Mouse (Mus musculus) heart, embryonic 15.5 days (tissue): Measurements from ENCODE around the gene Actr8. TPM values are rescaled to one million over a fixed set of nuclear protein-coding genes. Genes with fewer than 3 reads are reported as not detected.

Experiments
- ATAC-seq: fragments of 200-750 bp; cut with Nextera tagmentation; replicated peaks from 2 replicates; pipeline ENCODE4 v1.8.0; 2017; ENCODE audit warnings: low read depth, moderate TSS enrichment; ENCODE audit not compliant: insufficient number of reproducible peaks, insufficient read depth, low FRiP score
- H3K27ac ChIP-seq: fragments of 300-500 bp; sonication (generic); 2 replicates; pipeline ENCODE4 v1.5.1; 2015; ENCODE audit warnings: mild to moderate bottlenecking, inconsistent platforms
- H3K27me3 ChIP-seq: fragments of 300-500 bp; sonication (generic); 2 replicates; pipeline ENCODE4 v1.6.1; 2015; ENCODE audit warnings: inconsistent platforms
- H3K36me3 ChIP-seq: fragments of 300-500 bp; sonication (generic); 2 replicates; pipeline ENCODE4 v1.6.1; 2015; ENCODE audit warnings: mild to moderate bottlenecking, inconsistent platforms
- H3K4me1 ChIP-seq: fragments of 300-500 bp; sonication (generic); replicated peaks from 2 replicates; pipeline ENCODE4 v1.6.1; 2015; ENCODE audit warnings: inconsistent platforms
- H3K4me2 ChIP-seq: fragments of 300-500 bp; sonication (generic); 2 replicates; pipeline ENCODE4 v1.6.1; 2015; ENCODE audit warnings: inconsistent platforms, mild to moderate bottlenecking, moderate library complexity
- H3K4me3 ChIP-seq: fragments of 300-500 bp; sonication (generic); 2 replicates; pipeline ENCODE4 v1.5.1; 2015; ENCODE audit warnings: mild to moderate bottlenecking, inconsistent platforms
- H3K9ac ChIP-seq: fragments of 300-500 bp; sonication (generic); 2 replicates; pipeline ENCODE4 v1.6.1; 2015; ENCODE audit warnings: mild to moderate bottlenecking, inconsistent platforms
- H3K9me3 ChIP-seq: fragments of 300-500 bp; sonication (generic); replicated peaks from 2 replicates; pipeline ENCODE4 v1.6.1; 2016; ENCODE audit warnings: inconsistent platforms
- WGBS: fragments of 180-500 bp; shearing (Covaris S2); methylation state at CpG from one replicate; pipeline ENCODE4 v1.1.7; 2015; ENCODE audit warnings: mixed read lengths; 5-methylcytosine and 5-hydroxymethylcytosine counted together
- polyA plus RNA-seq: library from polyadenylated mRNA; unstranded; fragments of >200 nt; fragmentation: Nextera tagmentation; extraction: Ambion mirVana; gene quantifications from 2 replicates; pipeline ENCODE4 v1.2.1, GENCODE M21; 2015

The Actr8 gene
- polyA plus RNA-seq, 1 experiment from 2014 or later = 47.0 TPM

DNA sequence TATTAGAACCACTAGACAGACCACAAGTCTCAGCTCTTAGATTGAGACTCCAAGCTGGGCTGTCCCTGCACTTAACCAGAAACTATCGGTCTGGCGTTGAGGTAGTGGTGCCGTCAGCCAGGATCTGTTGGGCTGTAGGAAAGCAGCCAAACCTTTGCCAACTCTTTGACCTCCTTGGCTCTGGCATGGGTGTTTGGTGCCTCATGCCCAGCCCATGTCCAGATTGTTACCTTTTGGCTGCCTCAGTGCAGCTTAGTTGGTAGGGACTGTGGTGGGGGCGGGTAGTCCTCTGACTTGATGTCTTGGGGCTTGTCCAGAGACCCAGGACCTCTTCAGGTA lies 40.3 kb downstream of the Actr8 start:
- Histone ChIP-seq H3K27ac (no peak overlapping the region), H3K9ac (no peak overlapping the region), H3K9me3 (no peaks in the 10 kb centered on the region), H3K4me3 (no peak overlapping the region), H3K4me1 (no peaks in the 10 kb centered on the region), H3K36me3 (no peaks in the 10 kb centered on the region), H3K4me2 (no peak overlapping the region), H3K27me3 (no peaks in the 10 kb centered on the region)
- no peak for ATAC-seq
- 84% methylated on average over 4 of the region's 4 CpGs for WGBS

DNA sequence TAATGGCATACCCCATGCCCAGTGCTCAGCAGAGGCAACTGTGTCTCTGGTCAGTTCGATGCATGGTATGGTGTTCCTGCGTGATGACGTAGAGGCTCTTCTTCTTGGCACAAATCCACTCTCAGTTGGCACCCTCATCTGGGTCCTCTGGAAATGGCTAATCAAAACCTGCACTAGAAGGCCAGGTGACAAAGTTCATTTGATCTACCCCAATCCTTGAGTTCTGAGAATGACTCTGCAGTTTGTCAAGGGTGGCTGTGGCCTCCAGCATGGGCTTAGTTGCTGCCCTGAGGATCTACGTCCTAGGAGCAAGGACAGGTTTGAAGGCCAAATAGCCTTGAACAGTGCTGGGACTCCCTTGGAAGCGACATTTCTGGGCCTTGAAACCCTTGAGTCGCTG lies 40.7 kb downstream of the Actr8 start:
- WGBS = 90% methylated on average over 6 of the region's 6 CpGs
- no peak overlapping the region for H3K4me2 ChIP-seq
- no peak for ATAC-seq
- no peaks in the 10 kb centered on the region for H3K27me3 ChIP-seq
- H3K9me3 ChIP-seq = no peaks in the 10 kb centered on the region
- H3K9ac ChIP-seq = no peak overlapping the region
- H3K4me1 ChIP-seq = no peaks in the 10 kb centered on the region
- H3K36me3 ChIP-seq = no peaks in the 10 kb centered on the region
- no peak overlapping the region for H3K4me3 ChIP-seq
- H3K27ac ChIP-seq = no peak overlapping the region

DNA sequence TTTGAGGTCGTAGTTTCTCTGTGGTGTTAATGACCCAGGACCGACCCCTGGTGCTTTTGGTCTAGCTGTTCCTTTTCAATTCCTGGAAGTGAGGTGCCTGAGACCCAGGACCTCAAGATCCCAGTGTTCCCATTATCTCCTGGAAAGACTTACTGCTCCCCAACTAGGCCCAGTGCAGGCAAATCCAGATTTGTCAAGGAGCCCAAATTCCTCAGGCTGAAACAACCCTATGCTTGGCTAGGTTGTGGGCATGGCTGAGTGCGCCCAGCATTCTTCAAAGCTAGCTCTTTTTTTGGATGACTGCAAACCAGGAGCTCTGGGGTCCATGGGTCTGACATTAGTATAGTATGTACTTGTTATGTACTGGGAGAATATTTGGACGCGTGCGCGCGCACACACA lies 41.2 kb downstream of the Actr8 start:
- WGBS = 85% methylated on average over 8 of the region's 8 CpGs
- Histone ChIP-seq H3K4me3 (no peak overlapping the region), H3K9me3 (no peaks in the 10 kb centered on the region), H3K27me3 (no peaks in the 10 kb centered on the region), H3K27ac (no peak overlapping the region), H3K9ac (no peak overlapping the region), H3K36me3 (no peaks in the 10 kb centered on the region), H3K4me2 (no peak overlapping the region), H3K4me1 (no peaks in the 10 kb centered on the region)
- no peak for ATAC-seq

DNA sequence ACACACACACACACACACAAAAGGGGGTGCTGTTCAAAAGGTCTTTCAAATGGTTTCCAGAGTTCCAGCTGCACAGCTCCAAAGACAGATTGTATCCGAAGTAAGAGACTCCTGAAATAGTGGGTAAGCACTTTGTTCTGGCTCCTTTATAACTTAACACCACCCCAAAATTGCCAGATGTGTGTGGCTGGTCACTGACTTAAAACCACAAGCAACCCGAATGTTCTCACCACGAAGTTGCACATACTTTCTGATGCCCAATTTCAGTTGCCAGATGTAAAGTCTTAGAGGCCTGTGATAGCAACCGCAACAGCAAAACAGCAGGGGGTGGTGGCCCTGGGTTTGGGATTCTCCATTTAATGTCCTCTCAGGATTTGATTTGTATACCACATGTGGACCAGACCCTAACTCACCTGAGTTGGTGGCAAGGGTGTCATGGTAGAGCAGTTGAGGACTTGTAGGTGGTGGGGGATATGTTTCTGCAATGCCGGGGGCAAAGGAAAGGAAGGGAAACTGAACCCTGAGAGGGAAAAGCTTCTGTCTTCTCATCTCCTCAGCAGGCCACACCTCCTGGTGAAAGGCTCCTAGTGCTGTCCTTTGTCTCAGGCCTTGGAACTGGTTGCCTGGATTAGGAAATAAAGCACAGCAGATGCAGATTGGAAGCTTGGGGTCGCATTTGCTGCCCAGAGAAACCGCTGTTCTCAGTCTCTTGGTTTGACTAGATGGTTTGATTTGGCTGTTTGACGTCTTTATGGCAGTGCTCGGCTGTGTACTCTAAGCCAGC lies 41.8 kb downstream of the Actr8 start:
- Histone ChIP-seq H3K27me3 (no peaks in the 10 kb centered on the region), H3K9ac (no peak overlapping the region), H3K36me3 (no peaks in the 10 kb centered on the region), H3K27ac (no peak overlapping the region), H3K9me3 (no peaks in the 10 kb centered on the region), H3K4me1 (no peaks in the 10 kb centered on the region), H3K4me2 (no peak overlapping the region), H3K4me3 (no peak overlapping the region)
- no peak for ATAC-seq
- WGBS = 59% methylated on average over 9 of the region's 9 CpGs

DNA sequence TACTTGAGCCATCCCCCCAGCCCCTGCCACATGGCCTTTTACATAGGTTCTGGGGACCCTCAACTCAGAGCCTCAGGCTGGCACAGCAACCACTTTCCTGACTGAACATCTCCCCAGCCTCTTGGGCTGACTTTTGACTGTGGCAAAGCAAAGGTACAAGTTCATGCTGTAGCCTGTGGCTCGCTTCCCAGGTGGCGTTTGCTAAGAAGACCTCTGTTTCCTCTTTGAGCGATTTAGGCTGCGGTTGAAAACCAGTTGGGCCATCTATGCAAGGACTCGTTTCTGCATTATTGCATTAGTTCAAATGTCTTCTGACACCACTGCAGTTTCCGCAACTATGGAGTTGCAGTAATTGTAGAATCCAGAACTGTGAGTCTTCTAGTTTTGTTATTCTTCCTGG lies 44.3 kb downstream of the Actr8 start:
- H3K27ac ChIP-seq = no peak overlapping the region

DNA sequence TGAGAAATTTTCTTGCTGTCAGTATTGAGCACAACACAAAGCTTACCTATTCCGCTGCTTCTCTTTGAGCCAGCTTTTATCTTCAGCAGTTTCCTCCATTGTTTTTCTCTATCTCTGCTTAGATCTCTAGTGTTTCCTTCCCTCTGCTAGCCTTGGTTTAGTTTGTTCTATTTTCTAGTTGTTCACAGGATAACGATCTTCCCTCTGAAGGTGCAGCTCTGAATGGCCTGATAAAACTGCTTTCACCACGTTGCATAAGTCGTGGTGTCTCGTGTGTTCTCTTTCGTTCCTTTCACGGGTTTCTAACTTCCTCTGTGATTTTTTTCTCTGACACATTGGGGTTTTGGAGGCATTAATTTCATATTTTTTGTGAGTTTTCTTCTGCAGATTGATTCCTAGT lies 46.2 kb downstream of the Actr8 start:
- Histone ChIP-seq H3K27ac (no peak overlapping the region), H3K4me3 (no peak overlapping the region), H3K9me3 (no peaks in the 10 kb centered on the region), H3K36me3 (no peaks in the 10 kb centered on the region), H3K9ac (no peak overlapping the region), H3K4me1 (no peaks in the 10 kb centered on the region), H3K27me3 (no peaks in the 10 kb centered on the region), H3K4me2 (no peak overlapping the region)
- WGBS = 36% methylated on average over 7 of the region's 7 CpGs
- ATAC-seq = no peak

More for the DNA sequence above, 44.3 kb downstream of the Actr8 start:
- H3K4me1 ChIP-seq = no peaks in the 10 kb centered on the region
- no peaks in the 10 kb centered on the region for H3K36me3 ChIP-seq
- ATAC-seq = no peak
- H3K27me3 ChIP-seq = no peaks in the 10 kb centered on the region
- H3K9me3 ChIP-seq = no peaks in the 10 kb centered on the region
- 83% methylated on average over 6 of the region's 6 CpGs for WGBS
- no peak overlapping the region for H3K9ac ChIP-seq
- H3K4me3 ChIP-seq = no peak overlapping the region
- no peak overlapping the region for H3K4me2 ChIP-seq

DNA sequence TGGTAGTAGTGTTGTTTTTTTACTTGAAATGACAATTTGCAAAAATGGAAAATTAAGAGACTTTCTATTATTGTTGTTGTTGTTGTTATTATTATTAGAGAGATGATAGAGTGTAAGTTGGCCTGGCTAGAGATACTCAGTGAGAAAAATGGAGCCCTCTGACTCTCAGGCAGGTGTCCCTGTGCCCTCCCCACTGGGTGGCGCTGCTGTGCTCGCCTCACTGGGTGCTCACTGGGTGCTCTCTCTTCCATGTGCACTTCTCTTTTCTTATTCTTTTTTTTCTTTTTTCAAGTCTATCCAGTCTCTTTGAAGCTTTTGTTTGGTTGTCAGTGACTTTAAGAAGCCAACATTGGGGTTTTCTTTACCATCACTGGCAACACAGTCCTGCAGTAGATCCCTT lies 49.2 kb downstream of the Actr8 start:
- Histone ChIP-seq H3K36me3 (no peaks in the 10 kb centered on the region), H3K9me3 (no peaks in the 10 kb centered on the region), H3K9ac (no peak overlapping the region), H3K4me1 (no peaks in the 10 kb centered on the region), H3K27ac (no peak overlapping the region), H3K27me3 (no peaks in the 10 kb centered on the region), H3K4me2 (no peak overlapping the region), H3K4me3 (no peak overlapping the region)
- no peak for ATAC-seq
- WGBS = 44% methylated on average over 2 of the region's 2 CpGs

DNA sequence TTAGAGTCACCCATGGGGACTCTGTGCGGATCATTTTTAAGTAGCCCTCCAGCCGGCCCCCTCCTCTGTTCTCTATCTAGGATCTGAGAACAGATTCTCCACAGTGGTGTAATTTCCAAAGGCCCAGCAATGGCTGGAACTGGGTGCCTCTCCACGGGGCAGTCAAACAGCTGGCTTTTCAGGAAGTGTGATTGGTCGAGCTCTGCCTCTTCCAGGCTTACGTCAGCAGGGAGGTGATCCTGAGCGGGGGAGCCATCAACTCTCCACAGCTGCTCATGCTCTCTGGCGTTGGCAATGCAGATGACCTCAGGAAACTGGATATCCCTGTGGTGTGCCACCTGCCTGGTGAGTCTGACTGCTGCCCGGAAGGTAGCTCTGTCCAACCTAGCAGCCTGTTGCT lies 55.3 kb downstream of the Actr8 start:
- Histone ChIP-seq H3K9me3 (no peaks in the 10 kb centered on the region), H3K9ac (no peak overlapping the region), H3K4me3 (no peak overlapping the region), H3K4me2 (no peak overlapping the region), H3K27me3 (no peaks in the 10 kb centered on the region), H3K36me3 (no peaks in the 10 kb centered on the region), H3K27ac (no peak overlapping the region), H3K4me1 (no peaks in the 10 kb centered on the region)
- no peak for ATAC-seq
- 61% methylated on average over 8 of the region's 8 CpGs for WGBS

DNA sequence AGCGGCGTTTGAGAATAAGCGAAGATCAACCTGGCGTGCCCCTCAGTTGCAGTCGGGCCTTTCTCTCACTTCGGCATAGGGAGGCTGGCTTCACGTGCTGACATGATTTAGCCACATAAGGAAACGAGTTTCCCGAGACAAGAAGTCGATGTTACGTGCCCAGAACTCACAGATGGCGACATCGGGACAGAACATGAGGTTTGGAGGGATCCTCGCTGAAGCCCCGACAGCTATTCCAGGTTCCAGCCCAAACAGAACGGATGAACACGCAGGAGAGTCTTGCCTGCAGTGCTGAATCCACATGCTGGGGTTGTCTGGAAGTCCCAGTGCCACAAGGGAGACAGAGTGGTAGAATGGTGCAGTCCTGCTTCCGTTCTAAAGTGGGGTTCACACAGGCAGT lies 60.3 kb downstream of the Actr8 start:
- H3K9ac ChIP-seq = no peak overlapping the region
- no peak for ATAC-seq
- H3K4me3 ChIP-seq = no peak overlapping the region
- H3K36me3 ChIP-seq = no peaks in the 10 kb centered on the region
- no peak overlapping the region for H3K4me2 ChIP-seq
- H3K9me3 ChIP-seq = no peaks in the 10 kb centered on the region
- no peaks in the 10 kb centered on the region for H3K4me1 ChIP-seq
- no peaks in the 10 kb centered on the region for H3K27me3 ChIP-seq
- WGBS = 89% methylated on average over 18 of the region's 18 CpGs
- no peak overlapping the region for H3K27ac ChIP-seq

DNA sequence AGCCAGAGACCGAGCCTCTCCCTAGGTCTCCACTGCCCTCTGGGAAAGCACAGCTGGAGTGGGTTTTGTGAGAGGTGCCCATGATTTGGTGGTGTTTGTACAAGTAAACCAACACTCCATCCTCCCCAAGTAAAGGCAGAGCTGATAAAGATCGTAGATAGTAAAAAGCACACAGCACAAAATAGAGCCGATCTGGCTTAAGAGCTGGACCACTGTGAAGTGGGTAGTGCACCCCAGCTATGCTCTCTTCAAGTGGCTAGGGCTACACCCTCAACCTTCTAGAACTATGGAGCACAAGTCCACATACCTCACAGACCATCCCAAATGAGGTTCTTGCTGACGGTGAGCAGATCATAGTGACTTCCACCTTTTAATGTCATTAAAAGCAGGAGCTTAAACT lies 61.3 kb downstream of the Actr8 start:
- Histone ChIP-seq H3K9ac (no peak overlapping the region), H3K27me3 (no peaks in the 10 kb centered on the region), H3K27ac (no peak overlapping the region), H3K36me3 (no peaks in the 10 kb centered on the region), H3K4me2 (no peak overlapping the region), H3K4me1 (no peaks in the 10 kb centered on the region), H3K9me3 (no peaks in the 10 kb centered on the region), H3K4me3 (no peak overlapping the region)
- ATAC-seq = no peak
- 60% methylated on average over 4 of the region's 4 CpGs for WGBS

DNA sequence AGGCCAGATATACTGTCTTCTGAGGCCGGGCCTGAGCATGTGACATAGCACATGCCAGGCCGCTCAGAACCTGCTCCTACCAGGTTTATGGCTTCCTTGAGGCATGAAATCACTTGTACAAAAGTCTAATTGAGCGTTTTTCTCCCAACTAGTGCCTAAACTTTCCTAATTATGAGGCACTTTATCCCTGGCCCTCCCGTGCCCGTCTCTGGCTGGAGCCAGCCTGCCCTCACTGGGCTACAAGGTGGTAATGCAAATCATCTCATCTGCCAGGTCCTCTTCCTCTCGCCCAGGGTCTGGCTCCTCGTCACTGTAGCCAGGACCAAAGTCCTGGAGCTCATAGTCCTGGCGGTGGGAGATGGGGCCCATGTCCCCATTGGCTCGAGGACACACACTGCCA lies 63.7 kb downstream of the Actr8 start:
- H3K4me1 ChIP-seq = peaks cover 16% of the 10 kb centered on the region
- no peaks in the 10 kb centered on the region for H3K27me3 ChIP-seq
- ATAC-seq = no peak
- H3K4me3 ChIP-seq = no peak overlapping the region
- no peaks in the 10 kb centered on the region for H3K9me3 ChIP-seq
- no peak overlapping the region for H3K27ac ChIP-seq
- no peak overlapping the region for H3K9ac ChIP-seq
- no peak overlapping the region for H3K4me2 ChIP-seq
- 81% methylated on average over 9 of the region's 9 CpGs for WGBS
- H3K36me3 ChIP-seq = no peaks in the 10 kb centered on the region

DNA sequence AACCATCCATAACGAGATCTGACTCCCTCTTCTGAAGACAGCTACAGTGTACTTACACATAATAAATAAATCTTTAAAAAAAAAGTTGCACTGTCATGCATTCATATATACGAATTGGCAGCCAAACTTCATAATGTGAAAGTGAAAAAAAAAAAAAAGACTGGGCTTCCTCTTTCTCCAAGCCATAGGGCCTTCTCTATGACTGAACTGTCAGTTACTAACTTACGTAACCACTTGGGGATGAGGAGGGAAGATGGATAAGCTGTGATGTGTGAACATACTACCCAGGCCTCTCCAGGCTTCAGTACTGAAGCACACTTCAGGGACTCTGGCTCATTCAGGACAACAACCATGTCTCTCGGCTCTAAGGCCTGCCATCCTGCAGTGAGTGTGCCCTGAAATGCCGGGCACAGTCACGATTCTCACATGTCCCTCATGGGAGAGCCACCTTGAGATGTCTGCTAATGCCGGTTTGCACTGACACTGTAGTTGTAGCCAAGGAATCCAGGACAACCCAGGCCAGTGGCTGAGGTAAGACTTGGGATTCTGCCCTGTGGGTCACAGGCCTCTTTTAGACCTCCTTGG lies 65.3 kb downstream of the Actr8 start:
- no peaks in the 10 kb centered on the region for H3K27me3 ChIP-seq
- H3K4me1 ChIP-seq = peaks cover 16% of the 10 kb centered on the region
- H3K36me3 ChIP-seq = no peaks in the 10 kb centered on the region
- no peak overlapping the region for H3K9ac ChIP-seq
- no peak overlapping the region for H3K4me2 ChIP-seq
- WGBS = 75% methylated on average over 7 of the region's 7 CpGs
- no peak overlapping the region for H3K27ac ChIP-seq
- no peak overlapping the region for H3K4me3 ChIP-seq
- no peak for ATAC-seq
- no peaks in the 10 kb centered on the region for H3K9me3 ChIP-seq
